Mouse (Mus musculus) G1E (cell line): ENCODE measurements at regions not wholly inside any gene's neighbourhood (a gene's known extent, or its start where the extent isn't known, plus 50 kb on each side); places are given as distances from the start of the nearest gene placed in this dataset.

Experiments used
- CTCF ChIP-seq: IDR thresholded peaks from 2 replicates; pipeline ENCODE4 v1.5.1; 2012; ENCODE audit warnings: low read depth, low read length, inconsistent platforms, mixed read lengths
- GATA1 ChIP-seq: IDR thresholded peaks from 2 replicates; pipeline ENCODE4 v1.6.1; 2012; ENCODE audit warnings: borderline replicate concordance, low read length, inconsistent platforms, mixed read lengths
- TAL1 ChIP-seq: conservative IDR thresholded peaks from 2 replicates; pipeline ENCODE4 v1.6.1; 2012; ENCODE audit warnings: low read depth, low read length, inconsistent platforms, mixed read lengths

- 0 out of 2 replicates have a peak, but pooled peaks have one; percentile 12 for TF ChIP-seq CTCF
- TF ChIP-seq TAL1 = no peak
- TF ChIP-seq GATA1 = no peak
These were observed 93.2 kb upstream of the Lhx1 start for GRCm38 (mm10) chr11:84618576-84618975.
